Mouse (Mus musculus) lung, embryonic 14.5 days (tissue): Measurements from ENCODE around the gene Uaca. TPM values are rescaled to one million over a fixed set of nuclear protein-coding genes. Genes with fewer than 3 reads are reported as not detected.

ENCODE experiments used
- ATAC-seq: fragments of 200-750 bp; cut with Nextera tagmentation; 2 replicates; pipeline ENCODE4 v1.8.0; 2017; ENCODE audit warnings: mild to moderate bottlenecking, moderate TSS enrichment, moderate library complexity; ENCODE audit not compliant: insufficient read depth
- DNase-seq: peaks from one replicate; pipeline ENCODE4 v3.0.0-alpha.2; 2015
- H3K27ac ChIP-seq: fragments of 300-500 bp; sonication (generic); 2 replicates; pipeline ENCODE4 v1.5.1; 2014; ENCODE audit warnings: low read depth, mild to moderate bottlenecking, moderate library complexity
- H3K27me3 ChIP-seq: fragments of 300-500 bp; sonication (generic); 2 replicates; pipeline ENCODE4 v1.6.1; 2014; ENCODE audit warnings: low read length, control low read depth; ENCODE audit not compliant: insufficient read depth
- H3K36me3 ChIP-seq: fragments of 300-500 bp; sonication (generic); 2 replicates; pipeline ENCODE4 v1.6.1; 2014; ENCODE audit warnings: control low read depth; ENCODE audit not compliant: insufficient read depth
- H3K4me1 ChIP-seq: fragments of 300-500 bp; sonication (generic); 2 replicates; pipeline ENCODE4 v1.6.1; 2014; ENCODE audit warnings: antibody characterized with exemption, control low read depth; ENCODE audit not compliant: insufficient read depth
- H3K4me2 ChIP-seq: fragments of 300-500 bp; sonication (generic); 2 replicates; pipeline ENCODE4 v1.6.1; 2014; ENCODE audit warnings: mild to moderate bottlenecking
- H3K4me3 ChIP-seq: fragments of 300-500 bp; sonication (generic); 2 replicates; pipeline ENCODE4 v1.5.1; 2014; ENCODE audit warnings: low read depth, low read length
- H3K9ac ChIP-seq: fragments of 300-500 bp; sonication (generic); 2 replicates; pipeline ENCODE4 v1.6.1; 2014
- H3K9me3 ChIP-seq: fragments of 300-500 bp; sonication (generic); 2 replicates; pipeline ENCODE4 v1.6.1; 2016; ENCODE audit warnings: low read depth, low read length, control low read depth
- CTCF ChIP-seq: IDR thresholded peaks from 2 replicates; pipeline ENCODE4 v1.5.1; 2016; ENCODE audit warnings: antibody characterized with exemption, low read depth
- WGBS: fragments of 180-500 bp; shearing (Covaris S2); extraction: QIAGEN DNeasy Blood & Tissue Kit; methylation state at CpG from one replicate; pipeline ENCODE4 v1.1.7; 2014; 5-methylcytosine and 5-hydroxymethylcytosine counted together
- polyA plus RNA-seq: library from polyadenylated mRNA; unstranded; fragments of >200 nt; fragmentation: Nextera tagmentation; extraction: Ambion mirVana; gene quantifications from 2 replicates; pipeline ENCODE4 v1.2.1, GENCODE M21; 2014

Gene Uaca
- polyA plus RNA-seq, 1 experiment from 2014 or later = 28.3 TPM

DNA sequence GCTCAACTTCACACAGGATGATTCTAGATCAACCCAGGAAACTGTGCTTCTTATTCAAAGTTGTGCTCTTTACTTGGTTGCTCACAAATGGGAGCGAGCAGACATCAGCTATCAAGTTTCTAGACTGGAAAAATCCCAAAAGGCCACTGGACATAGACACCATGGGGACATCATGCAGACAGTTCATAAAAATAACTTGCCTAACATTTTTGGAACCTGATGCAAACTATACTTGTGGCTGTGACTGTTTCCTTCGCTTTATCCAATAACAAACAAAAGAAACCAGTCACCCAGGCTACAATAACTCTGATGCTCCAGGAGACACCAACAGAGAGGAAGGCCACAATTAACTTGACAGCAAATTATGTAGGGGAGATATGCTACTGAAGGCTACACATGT, 4.1 kb upstream of the Uaca start:
- WGBS = 72% methylated on average over 2 of the region's 2 CpGs
- Histone ChIP-seq H3K9ac (no peak overlapping the region), H3K4me3 (no peak overlapping the region), H3K9me3 (no peaks in the 10 kb centered on the region), H3K36me3 (no peaks in the 10 kb centered on the region), H3K27ac (no peak overlapping the region), H3K27me3 (no peaks in the 10 kb centered on the region), H3K4me2 (no peak overlapping the region), H3K4me1 (peaks cover 3% of the 10 kb centered on the region; the same call in 1 of the 2 replicates)
- ATAC-seq (no peak), DNase-seq (no peak)
- TF ChIP-seq CTCF = no peak

- ATAC-seq = peak; percentile 50
- Histone ChIP-seq H3K36me3 (no peaks in the 10 kb centered on the region), H3K4me2 (peak overlapping the region; percentile 91), H3K9me3 (no peaks in the 10 kb centered on the region), H3K27me3 (no peaks in the 10 kb centered on the region), H3K4me3 (peak overlapping the region; percentile 86), H3K27ac (peak overlapping the region; percentile 94), H3K9ac (peak overlapping the region; percentile 79), H3K4me1 (peaks cover 8% of the 10 kb centered on the region; the same call in 1 of the 2 replicates)
- under 1% methylated on average over 30 of the region's 30 CpGs for WGBS
- peak; percentile 73 for DNase-seq
- no peak for TF ChIP-seq CTCF
Observed at GRCm38 (mm10) chr9:60794841-60795351, 554 bp downstream of the Uaca start.

- ATAC-seq = no peak
Observed at GRCm38 (mm10) chr9:60796076-60796475, 1.7 kb downstream of the Uaca start.

GRCm38 (mm10) chr9:60797126-60797525, 2.8 kb downstream of the Uaca start:
- no peak overlapping the region for H3K4me3 ChIP-seq
- DNase-seq (no peak), ATAC-seq (no peak)
- 65% methylated on average over 6 of the region's 6 CpGs for WGBS
- no peaks in the 10 kb centered on the region for H3K27me3 ChIP-seq
- H3K9ac ChIP-seq = no peak overlapping the region
- H3K4me1 ChIP-seq = peaks cover 17% of the 10 kb centered on the region; the same call in 1 of the 2 replicates
- no peaks in the 10 kb centered on the region for H3K36me3 ChIP-seq
- H3K4me2 ChIP-seq = no peak overlapping the region
- no peak overlapping the region for H3K27ac ChIP-seq
- no peak for TF ChIP-seq CTCF
- H3K9me3 ChIP-seq = no peaks in the 10 kb centered on the region

More at GRCm38 (mm10) chr9:60796076-60796475, 1.7 kb downstream of the Uaca start:
- no peaks in the 10 kb centered on the region for H3K9me3 ChIP-seq
- H3K36me3 ChIP-seq = no peaks in the 10 kb centered on the region
- no peak for TF ChIP-seq CTCF
- DNase-seq = no peak
- H3K27ac ChIP-seq = no peak overlapping the region
- H3K4me1 ChIP-seq = peaks cover 14% of the 10 kb centered on the region; the same call in 1 of the 2 replicates
- no peaks in the 10 kb centered on the region for H3K27me3 ChIP-seq
- 57% methylated on average over 7 of the region's 7 CpGs for WGBS
- no peak overlapping the region for H3K9ac ChIP-seq
- H3K4me2 ChIP-seq = peak overlapping the region; percentile 91
- H3K4me3 ChIP-seq = 0 out of 2 replicates have a peak overlapping the region, but pooled peaks have one; percentile 86

DNA sequence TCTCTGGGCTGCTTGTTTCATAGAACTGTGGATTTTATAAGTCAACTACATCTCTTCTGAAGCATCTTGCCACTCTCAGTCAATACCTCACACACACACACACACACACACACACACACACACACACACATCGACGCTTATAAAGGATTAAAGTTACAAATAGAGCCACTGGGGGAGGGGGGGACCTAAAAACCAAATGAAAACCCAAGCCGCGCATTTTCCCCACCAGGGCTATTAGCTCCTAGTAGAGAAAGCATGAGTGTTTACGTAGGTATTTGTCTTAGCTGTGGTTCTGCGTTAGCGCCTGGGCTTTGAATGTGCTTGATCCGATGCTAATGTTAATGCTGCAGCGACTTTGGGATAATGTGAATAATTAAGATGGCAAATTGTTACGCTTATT, 4.7 kb downstream of the Uaca start:
- Histone ChIP-seq H3K9me3 (no peaks in the 10 kb centered on the region), H3K4me3 (no peak overlapping the region), H3K36me3 (no peaks in the 10 kb centered on the region), H3K27ac (no peak overlapping the region), H3K27me3 (no peaks in the 10 kb centered on the region), H3K9ac (no peak overlapping the region), H3K4me1 (peaks cover 14% of the 10 kb centered on the region; the same call in 1 of the 2 replicates), H3K4me2 (no peak overlapping the region)
- TF ChIP-seq CTCF = no peak
- ATAC-seq = no peak
- no peak for DNase-seq
- WGBS = 26% methylated on average over 10 of the region's 10 CpGs

DNA sequence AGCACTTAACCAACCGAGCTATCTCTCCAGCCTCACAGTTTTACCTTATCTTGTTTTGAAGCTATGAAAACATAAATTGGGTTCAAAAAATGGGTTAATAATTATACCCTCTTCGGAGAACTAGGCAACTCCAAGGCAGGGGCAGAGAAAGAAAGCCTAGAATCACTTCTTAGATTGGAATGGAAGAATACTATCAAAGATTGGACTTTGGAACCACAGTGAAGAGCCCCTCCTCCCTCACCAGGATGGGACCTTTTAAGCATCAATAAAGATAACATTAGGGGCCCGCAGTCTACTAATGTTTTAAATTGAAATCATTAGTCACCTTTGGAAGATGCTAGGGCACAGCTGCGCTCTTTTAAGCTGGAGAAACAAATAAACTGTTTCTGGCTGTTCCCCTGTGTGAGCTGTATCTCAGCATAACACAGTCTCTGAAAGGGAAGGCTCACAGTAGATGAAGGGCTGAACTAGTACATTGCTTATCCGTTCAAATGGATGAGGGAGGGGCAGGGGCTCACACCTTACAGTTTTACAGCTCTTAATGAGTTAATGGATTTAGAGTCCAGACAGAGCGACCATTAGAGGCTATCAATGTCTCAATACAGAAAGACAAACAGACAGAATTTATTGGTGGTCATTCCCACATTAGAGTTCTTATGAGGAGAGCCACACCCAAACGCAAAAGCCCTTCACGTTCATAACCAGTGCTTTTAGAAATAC, 6.5 kb downstream of the Uaca start:
- DNase-seq (no peak), ATAC-seq (no peak)
- H3K4me1 ChIP-seq = peaks cover 11% of the 10 kb centered on the region; the same call in 1 of the 2 replicates
- H3K27me3 ChIP-seq = no peaks in the 10 kb centered on the region
- no peak overlapping the region for H3K4me3 ChIP-seq
- no peak overlapping the region for H3K9ac ChIP-seq
- H3K36me3 ChIP-seq = no peaks in the 10 kb centered on the region
- H3K9me3 ChIP-seq = no peaks in the 10 kb centered on the region
- 36% methylated on average over 8 of the region's 8 CpGs for WGBS
- no peak for TF ChIP-seq CTCF
- peak overlapping the region; percentile 10; the same call in 1 of the 2 replicates for H3K4me2 ChIP-seq
- no peak overlapping the region; the same call in 1 of the 2 replicates for H3K27ac ChIP-seq

GRCm38 (mm10) chr9:60801746-60802145, 7.4 kb downstream of the Uaca start:
- peaks cover 9% of the 10 kb centered on the region; the same call in 1 of the 2 replicates for H3K4me1 ChIP-seq
- no peaks in the 10 kb centered on the region for H3K27me3 ChIP-seq
- ATAC-seq (no peak), DNase-seq (no peak)
- H3K27ac ChIP-seq = no peak overlapping the region
- no peaks in the 10 kb centered on the region for H3K36me3 ChIP-seq
- H3K4me3 ChIP-seq = no peak overlapping the region
- no peaks in the 10 kb centered on the region for H3K9me3 ChIP-seq
- peak overlapping the region; percentile 10; the same call in 1 of the 2 replicates for H3K4me2 ChIP-seq
- H3K9ac ChIP-seq = no peak overlapping the region
- no peak for TF ChIP-seq CTCF
- 57% methylated on average over 1 of the region's 1 CpGs for WGBS
